Mouse (Mus musculus) brain, embryonic 18.5 days (tissue): Measurements from ENCODE around the gene Tnfaip8l2.

Source experiments
- DNase-seq: peaks from one replicate; pipeline ENCODE4 v3.0.0-alpha.2; 2012; ENCODE audit warnings: low read depth, low spot score

Gene Tnfaip8l2

DNA sequence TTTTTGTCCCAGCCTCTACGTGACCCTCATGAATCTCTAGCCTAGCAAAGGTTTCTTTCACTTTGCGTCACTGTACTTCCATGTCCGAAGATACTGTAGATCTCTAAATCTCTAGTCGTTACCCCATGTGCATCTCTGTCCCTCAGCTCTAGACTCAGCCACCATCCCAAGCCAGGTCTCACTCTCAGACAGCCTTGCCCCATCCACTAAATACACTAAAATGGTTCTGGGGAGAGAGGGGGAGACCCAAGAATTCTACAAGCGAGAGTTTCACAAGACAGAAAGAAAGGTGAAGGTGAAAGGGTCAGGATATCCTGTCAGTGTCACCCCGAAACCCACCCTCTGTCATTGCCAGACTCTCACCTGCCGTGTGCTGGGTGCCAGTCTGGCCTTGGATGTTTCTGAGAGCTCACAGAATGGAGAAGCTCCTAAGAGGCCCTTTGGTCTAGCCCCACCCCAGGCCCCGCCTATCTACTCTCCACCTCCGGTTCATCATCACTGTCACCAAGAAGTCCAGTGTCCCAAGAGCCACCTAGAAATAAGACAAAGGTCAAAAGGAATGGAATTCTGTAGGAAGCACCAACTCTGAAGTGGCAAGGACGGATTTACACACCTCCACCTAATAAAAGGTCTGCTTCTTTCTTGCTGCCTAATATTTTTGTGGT lies at the start of gene Tnfaip8l2:
Tnfaip8l2 (minus strand) TSS at position 409 of the 665 bp plus-strand sequence.
- DNase-seq = no peak

- no peak for DNase-seq
These were observed 44.7 kb upstream of the Tnfaip8l2 start for GRCm38 (mm10) chr3:95186888-95187287.

DNA sequence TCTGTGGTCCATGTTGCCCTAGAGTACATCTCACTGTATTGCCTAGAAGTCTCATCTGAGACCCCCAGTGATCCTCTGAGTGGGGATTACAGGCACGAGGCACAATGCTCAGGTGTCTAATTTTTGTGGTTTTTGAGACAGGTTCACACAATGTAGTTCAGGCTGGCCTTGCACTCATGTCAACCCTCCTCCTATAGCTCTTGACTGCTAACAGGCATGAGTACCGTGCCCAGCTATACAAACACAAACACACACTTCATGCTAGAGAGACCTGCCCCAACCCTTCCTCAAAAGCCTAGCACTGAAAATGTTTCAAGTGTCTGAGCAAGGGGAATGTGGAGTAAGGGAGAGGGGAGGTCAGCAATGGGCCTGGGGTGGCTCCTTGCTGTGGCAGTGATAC lies 43.9 kb upstream of the Tnfaip8l2 start:
- DNase-seq = no peak

DNA sequence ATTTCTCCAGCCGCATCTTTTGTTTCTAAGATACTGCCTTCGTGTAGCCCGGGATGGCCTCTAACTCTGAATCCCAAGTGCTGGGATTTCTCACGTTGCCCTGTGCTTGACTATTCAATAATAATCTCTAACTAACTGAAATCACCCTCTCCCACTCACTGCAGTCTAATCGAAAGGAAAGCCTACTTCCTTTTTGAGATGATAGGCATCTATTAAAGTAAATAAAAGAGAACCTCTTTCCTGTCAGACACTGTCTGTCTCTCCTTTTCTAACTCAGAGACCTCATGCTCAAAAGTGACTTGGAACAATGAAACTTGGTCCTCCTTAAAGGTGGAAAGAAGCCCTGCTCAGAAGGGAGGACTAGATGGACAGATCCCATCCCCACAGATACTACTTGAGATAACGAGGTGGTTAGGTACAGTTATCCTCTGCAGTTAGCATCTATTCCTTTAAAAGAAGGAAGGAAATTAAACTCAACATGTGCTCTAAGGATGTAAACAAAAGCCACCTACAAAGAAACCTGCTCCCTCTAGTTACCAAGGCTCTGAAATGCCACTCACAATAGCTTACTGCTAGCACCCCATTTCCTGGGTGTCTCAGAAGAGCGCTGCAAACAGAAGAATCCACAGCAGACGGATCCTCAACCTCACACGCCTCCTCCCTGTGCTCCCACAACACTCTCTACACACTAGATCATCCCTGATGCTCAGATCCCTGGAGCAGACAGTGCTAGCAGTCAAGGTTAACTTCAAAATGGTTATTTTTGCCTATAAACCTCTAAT lies 42.8 kb upstream of the Tnfaip8l2 start:
- DNase-seq = no peak

GRCm38 (mm10) chr3:95181841-95182240 lies 39.7 kb upstream of the Tnfaip8l2 start:
- no peak for DNase-seq

- no peak for DNase-seq
These were observed 37.7 kb upstream of the Tnfaip8l2 start for GRCm38 (mm10) chr3:95179890-95180289.

DNA sequence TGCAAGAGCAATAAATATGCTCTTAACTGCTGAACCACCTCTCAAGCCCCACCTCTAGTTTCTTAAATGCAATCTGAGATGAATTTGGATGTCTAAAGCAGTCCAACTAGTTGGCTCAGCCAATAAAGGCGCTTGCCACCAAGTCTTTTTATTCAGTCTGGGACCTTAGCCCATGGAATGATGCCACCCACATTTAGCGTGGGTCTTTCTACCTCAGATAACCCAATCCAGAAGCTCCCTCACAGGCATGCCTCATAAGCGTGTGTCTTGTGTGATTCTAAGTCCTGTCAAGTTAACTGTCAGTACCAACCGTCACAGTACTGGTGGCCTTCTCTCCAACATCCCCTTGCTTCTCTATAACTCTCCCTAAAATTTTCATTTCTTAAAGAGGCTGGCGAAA lies 36.8 kb upstream of the Tnfaip8l2 start:
- no peak for DNase-seq

DNA sequence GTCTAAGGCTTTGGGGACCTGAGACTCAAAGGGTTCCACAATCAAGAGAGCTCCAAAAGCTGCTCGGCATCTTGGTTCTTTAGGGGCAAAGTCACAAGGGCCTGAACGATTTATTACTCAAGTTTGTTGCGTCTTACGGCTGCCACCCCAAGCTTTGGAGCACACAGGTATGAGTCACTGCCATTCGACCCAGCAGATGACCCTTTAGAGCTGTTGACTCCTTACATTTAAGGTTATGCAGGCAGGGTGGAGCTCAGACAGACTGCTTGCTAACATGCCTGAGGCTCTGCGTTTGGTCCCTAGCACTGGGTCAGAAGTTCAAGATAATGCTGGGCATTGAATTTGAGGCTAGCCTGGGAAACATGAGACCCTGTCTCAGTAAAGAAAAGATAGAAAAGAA lies 35.4 kb upstream of the Tnfaip8l2 start:
- DNase-seq = no peak

GRCm38 (mm10) chr3:95176500-95176899 lies 34.3 kb upstream of the Tnfaip8l2 start:
- DNase-seq = no peak

GRCm38 (mm10) chr3:95174011-95174592 lies 31.9 kb upstream of the Tnfaip8l2 start:
- no peak for DNase-seq

DNA sequence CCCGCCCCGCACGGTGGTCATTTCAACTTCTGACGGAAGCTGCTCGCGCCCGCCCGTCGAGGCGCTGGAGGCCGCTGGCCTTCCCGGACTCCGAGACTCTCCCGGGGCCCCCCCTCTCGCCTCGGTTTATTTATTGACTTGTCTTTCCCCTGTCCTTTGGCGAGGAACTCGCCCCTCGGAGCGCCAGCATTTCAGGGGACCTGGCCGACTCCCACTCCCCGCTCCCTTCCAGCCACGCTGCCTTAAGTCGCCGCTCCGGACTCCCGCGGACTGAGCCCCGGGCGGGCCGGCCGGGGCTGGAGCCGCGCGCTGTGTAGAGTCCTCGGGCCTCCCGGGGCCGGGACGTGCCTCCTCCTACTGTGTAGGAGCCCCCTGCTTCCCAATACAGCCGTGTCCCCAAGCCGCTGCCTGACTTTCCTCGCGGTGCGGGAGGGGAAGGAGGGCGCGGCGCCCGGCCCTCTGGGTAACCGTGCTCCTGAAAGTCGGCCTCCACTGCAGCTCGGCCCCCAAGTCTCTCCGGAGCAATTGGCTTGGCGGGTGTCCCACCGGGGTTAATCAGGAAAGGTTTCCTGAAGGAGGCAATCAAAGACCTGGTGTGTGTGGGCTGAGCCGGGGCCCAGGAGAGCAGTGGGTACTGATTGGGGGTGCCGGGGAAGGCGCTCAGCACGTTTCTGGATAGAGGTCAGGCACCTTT lies 31.2 kb upstream of the Tnfaip8l2 start:
- DNase-seq = no peak

DNA sequence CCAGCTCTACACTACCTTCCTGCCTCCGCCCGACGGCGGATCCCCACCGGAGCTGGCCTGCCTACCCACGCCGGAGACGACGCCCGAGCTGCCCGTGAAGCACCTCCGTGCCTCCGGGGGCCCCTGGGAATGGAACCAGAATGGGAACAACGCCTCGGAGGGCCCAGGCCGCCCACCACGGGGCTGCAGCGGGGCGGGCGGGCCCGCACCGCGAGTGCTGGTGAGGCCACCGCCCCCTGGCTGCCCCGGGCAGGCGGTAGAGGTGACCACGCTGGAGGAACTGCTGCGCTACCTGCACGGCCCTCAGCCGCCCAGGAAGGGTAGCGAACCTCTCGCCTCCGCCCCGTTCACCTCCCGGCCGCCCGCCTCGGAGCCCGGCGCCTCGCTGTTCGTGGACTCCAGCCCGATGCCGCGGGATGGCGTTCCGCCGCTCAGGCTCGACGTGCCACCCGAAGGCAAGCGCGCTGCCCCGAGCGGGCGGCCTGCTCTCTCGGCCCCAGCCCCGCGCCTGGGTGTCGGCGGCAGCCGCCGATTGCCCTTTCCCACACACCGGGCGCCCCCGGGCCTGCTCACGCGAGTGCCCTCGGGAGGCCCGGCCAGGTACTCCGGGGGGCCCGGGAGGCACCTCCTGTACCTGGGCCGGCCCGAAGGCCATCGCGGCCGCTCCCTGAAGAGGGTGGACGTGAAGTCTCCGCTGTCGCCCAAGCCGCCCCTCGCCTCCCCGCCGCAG lies 30.5 kb upstream of the Tnfaip8l2 start:
- no peak for DNase-seq

DNA sequence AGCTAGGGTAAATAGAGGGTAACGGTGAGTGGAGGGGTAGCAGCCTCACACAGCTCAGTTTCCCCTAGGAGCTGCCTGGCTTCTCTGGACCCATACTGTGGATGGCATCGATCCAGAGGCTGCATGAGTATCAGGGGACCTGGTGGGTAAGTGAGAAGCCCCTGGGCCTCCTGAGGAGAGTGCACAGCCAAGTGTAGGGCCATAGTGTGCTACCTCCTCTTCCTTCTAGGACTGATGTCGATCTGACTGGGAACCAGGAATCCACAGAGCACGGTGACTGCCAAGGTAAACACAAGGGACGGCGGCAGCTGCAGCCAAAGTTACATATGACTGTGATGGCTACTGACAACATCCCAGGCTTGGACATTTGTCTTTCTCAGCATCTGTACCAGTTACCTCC lies 28.9 kb upstream of the Tnfaip8l2 start:
- DNase-seq = no peak

GRCm38 (mm10) chr3:95169996-95170395 lies 27.8 kb upstream of the Tnfaip8l2 start:
- no peak for DNase-seq

- DNase-seq = no peak
These were observed 22.7 kb upstream of the Tnfaip8l2 start for GRCm38 (mm10) chr3:95164840-95165239.

DNA sequence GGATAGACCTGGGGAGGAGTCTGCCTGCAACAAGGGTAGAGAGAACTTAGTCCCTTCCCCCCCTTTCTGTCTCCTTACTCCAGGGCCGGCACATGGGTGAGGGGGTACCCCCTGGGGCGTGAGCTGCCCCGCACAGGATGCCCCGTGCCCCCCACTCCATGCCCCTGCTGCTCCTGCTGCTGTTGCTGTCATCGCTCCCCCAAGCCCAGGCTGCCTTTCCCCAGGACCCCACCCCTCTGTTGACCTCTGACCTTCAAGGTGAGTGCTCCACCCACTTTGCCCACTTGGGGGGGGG lies 22.0 kb upstream of the Tnfaip8l2 start:
- no peak for DNase-seq

GRCm38 (mm10) chr3:95163419-95164255 lies 21.5 kb upstream of the Tnfaip8l2 start:
- no peak for DNase-seq

DNA sequence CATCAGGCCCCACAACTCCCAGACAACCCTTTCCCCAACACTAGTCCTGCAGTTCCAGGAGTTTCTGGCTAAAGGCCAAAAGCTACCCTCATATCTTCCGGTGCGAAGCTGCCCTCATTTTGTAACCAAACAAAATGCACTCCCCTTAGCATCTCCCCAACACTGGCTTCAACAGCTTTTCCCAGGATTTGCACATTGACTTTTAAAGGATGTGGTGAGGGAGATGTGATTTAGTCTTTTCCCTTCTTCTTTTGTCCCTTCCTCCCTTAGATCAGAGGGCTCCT lies 20.1 kb upstream of the Tnfaip8l2 start:
- no peak for DNase-seq

DNA sequence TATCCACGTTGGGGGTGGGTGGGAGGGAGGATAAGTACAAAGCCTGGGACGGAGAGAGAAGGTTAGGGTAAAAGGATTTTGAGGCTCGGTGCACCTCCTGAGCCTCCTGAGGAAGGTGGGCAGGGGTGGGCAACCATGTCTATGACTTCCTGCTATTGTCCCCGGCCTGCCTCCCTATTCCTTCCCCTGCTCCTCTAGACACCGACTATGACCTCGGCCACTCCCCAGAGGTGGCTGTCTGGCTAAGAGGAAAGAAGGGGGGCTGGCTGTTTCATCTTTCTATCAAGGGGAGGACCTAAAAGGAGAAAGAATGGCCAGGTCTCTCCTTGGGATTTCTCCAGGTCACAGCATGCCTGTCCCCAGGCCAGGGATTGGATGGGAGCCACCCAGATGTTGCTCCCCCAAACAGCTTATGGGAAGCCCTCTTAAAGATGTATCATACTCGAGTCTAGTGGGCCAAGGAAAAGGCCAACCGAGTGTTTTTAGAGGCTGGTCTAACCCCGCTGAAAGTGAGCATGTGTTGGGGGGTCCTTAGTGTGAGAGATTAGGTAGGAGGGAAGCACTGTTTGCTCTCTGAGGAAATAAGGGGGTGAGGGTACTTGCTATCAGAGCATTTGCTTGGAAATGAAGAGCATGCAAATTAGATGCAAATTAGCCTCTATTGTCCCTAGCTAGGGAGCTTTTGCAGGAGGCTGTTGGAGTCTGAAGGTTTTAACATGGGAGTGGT lies 19.6 kb upstream of the Tnfaip8l2 start:
- DNase-seq = no peak

DNA sequence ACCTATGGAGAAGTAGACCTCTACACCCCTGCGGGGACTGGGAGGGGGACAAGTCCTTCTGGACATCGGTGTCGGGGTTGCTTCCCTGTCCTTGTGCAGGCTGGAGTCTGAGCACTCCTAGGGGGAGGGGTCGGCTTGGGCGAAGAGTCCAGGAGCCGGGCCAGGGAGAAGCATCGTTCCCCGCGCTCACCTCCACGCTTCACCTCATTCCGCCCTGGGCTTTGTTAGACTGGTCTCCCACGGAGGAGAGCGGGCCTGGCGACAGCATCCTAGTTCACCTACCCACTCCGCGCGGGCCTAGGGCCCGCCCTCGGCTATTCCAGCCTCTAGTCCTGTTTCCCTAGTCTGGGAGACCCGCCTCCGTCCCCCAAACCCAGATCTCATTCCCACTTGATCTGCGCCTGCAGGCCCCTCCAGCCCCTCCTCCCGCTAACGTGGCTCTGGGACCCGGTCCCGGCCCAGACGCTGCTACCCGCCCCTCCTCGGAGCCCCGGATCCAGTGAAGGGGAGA lies 18.9 kb upstream of the Tnfaip8l2 start:
- DNase-seq = no peak
